Mouse (Mus musculus) MEL (cell line): ENCODE results near the gene Col26a1.

Source experiments
- CTCF ChIP-seq, 3 experiments: IDR thresholded peaks in 2 of 3; conservative IDR thresholded peaks in 1 of 3; 2 replicates each; pipeline ENCODE4 v1.5.1; 2011 to 2012; ENCODE audit warnings: low read length in 3 of 3, low read depth in 2 of 3, mild to moderate bottlenecking in 2 of 3, improper control_type of control experiment in 1 of 3, inconsistent platforms in 1 of 3, mixed read lengths in 1 of 3, moderate library complexity in 1 of 3; ENCODE audit not compliant: control insufficient read depth in 1 of 3, insufficient read depth in 1 of 3, poor library complexity in 1 of 3, severe bottlenecking in 1 of 3
- EP300 ChIP-seq, 2 experiments: IDR thresholded peaks; 2 replicates each; pipeline ENCODE4 v1.6.1; 2011; ENCODE audit warnings: improper control_type of control experiment in 2 of 2, low read length in 2 of 2, low read depth in 1 of 2, mild to moderate bottlenecking in 1 of 2
- GABPA ChIP-seq: IDR thresholded peaks from 2 replicates; pipeline ENCODE4 v1.6.1; 2012; ENCODE audit warnings: low read depth, mild to moderate bottlenecking, inconsistent platforms, low read length, improper control_type of control experiment, moderate library complexity
- JUND ChIP-seq: IDR thresholded peaks from 2 replicates; pipeline ENCODE4 v1.6.1; 2011; ENCODE audit warnings: low read depth, mild to moderate bottlenecking, improper control_type of control experiment, low read length
- KAT2A ChIP-seq: conservative IDR thresholded peaks from 2 replicates; pipeline ENCODE4 v1.6.1; 2012; ENCODE audit warnings: low read depth, low read length, improper control_type of control experiment, inconsistent platforms
- MAZ ChIP-seq: IDR thresholded peaks from 2 replicates; pipeline ENCODE4 v1.6.1; 2012; ENCODE audit warnings: low read depth, mild to moderate bottlenecking, inconsistent platforms, low read length, improper control_type of control experiment
- NRF1 ChIP-seq: IDR thresholded peaks from 2 replicates; pipeline ENCODE4 v1.6.1; 2014; ENCODE audit warnings: low read depth, mild to moderate bottlenecking, inconsistent platforms, low read length, improper control_type of control experiment, moderate library complexity; ENCODE audit not compliant: poor library complexity, insufficient read depth, severe bottlenecking
- POLR2A ChIP-seq, 2 experiments: IDR thresholded peaks; 2 replicates each; pipeline ENCODE4 v1.6.1; 2011 to 2012; ENCODE audit warnings: low read length in 2 of 2, mild to moderate bottlenecking in 2 of 2, control low read depth in 1 of 2, improper control_type of control experiment in 1 of 2, low read depth in 1 of 2, moderate library complexity in 1 of 2; ENCODE audit not compliant: control insufficient read depth in 1 of 2, insufficient read depth in 1 of 2, poor library complexity in 1 of 2
- POLR2AphosphoS5 ChIP-seq: IDR thresholded peaks from 2 replicates; pipeline ENCODE4 v1.6.1; 2012; ENCODE audit warnings: low read depth, borderline replicate concordance, mild to moderate bottlenecking, inconsistent platforms, low read length, moderate library complexity, mixed read lengths
- SIN3A ChIP-seq: IDR thresholded peaks from 2 replicates; pipeline ENCODE4 v1.6.1; 2012; ENCODE audit warnings: low read length, improper control_type of control experiment, inconsistent platforms
- SMC3 ChIP-seq: IDR thresholded peaks from 2 replicates; pipeline ENCODE4 v1.6.1; 2011; ENCODE audit warnings: low read depth, low read length, improper control_type of control experiment
- TAL1 ChIP-seq: IDR thresholded peaks from 2 replicates; pipeline ENCODE4 v1.6.1; 2012; ENCODE audit warnings: mild to moderate bottlenecking, inconsistent platforms, low read length, moderate library complexity, mixed read lengths
- TBP ChIP-seq: IDR thresholded peaks from 2 replicates; pipeline ENCODE4 v1.8.0; 2011; ENCODE audit warnings: low read depth, low read length, improper control_type of control experiment
- USF1 ChIP-seq: IDR thresholded peaks from 2 replicates; pipeline ENCODE4 v1.6.1; 2014; ENCODE audit warnings: low read depth, mild to moderate bottlenecking, inconsistent platforms, low read length, improper control_type of control experiment, moderate library complexity

GRCm38 (mm10) chr5:136840036-136840435 lies 43.0 kb downstream of the Col26a1 start:
- no peak for TF ChIP-seq JUND
- peak; percentile 74 to 88 (median 79) for TF ChIP-seq CTCF (IDR thresholded peaks at IDR 0.05 in 2 of 3, conservative IDR thresholded peaks at IDR 0.05 in 1 of 3; ENCODE audit: control insufficient read depth in 1 of 3, insufficient read depth in 1 of 3, low read depth in 2 of 3, low read length in 3 of 3, poor library complexity in 1 of 3, severe bottlenecking in 1 of 3)
- TF ChIP-seq SIN3A = no peak
- no peak for TF ChIP-seq TBP
- TF ChIP-seq SMC3 = peak; percentile 37
- no peak for TF ChIP-seq POLR2A (IDR thresholded peaks at IDR 0.05; ENCODE audit: control insufficient read depth in 1 of 2, insufficient read depth in 1 of 2, low read depth in 1 of 2, low read length in 2 of 2, poor library complexity in 1 of 2)
- no peak for TF ChIP-seq TAL1
- no peak for TF ChIP-seq GABPA
- TF ChIP-seq EP300 (IDR thresholded peaks at IDR 0.05; ENCODE audit: low read depth in 1 of 2, low read length in 2 of 2) = no peak
- TF ChIP-seq MAZ = no peak
- no peak for TF ChIP-seq KAT2A
- TF ChIP-seq NRF1 = no peak
- TF ChIP-seq USF1 = no peak
- TF ChIP-seq POLR2AphosphoS5 = no peak
